Mouse (Mus musculus) neural tube, embryonic 15.5 days (tissue): Measurements from ENCODE around the gene Vcp. TPM values are rescaled to one million over a fixed set of nuclear protein-coding genes. Genes with fewer than 3 reads are reported as not detected.
A peak's percentile ranks its signal among the peaks of the same experiment; 100 is the strongest.
"Not testable (repeated sequence)": the region's sequence is repeated elsewhere in the genome, so short reads cannot be mapped to it uniquely, and the experiment has no call there.

ENCODE experiments used
- ATAC-seq: fragments of 200-750 bp; cut with Nextera tagmentation; 2 replicates; pipeline ENCODE4 v1.8.0; 2017; ENCODE audit warnings: mild to moderate bottlenecking, moderate TSS enrichment, moderate library complexity; ENCODE audit not compliant: low FRiP score
- H3K27ac ChIP-seq: fragments of 300-500 bp; sonication (generic); replicated peaks from 2 replicates; pipeline ENCODE4 v1.5.1; 2015; ENCODE audit warnings: mild to moderate bottlenecking, inconsistent platforms
- H3K27me3 ChIP-seq: fragments of 300-500 bp; sonication (generic); replicated peaks from 2 replicates; pipeline ENCODE4 v1.6.1; 2015; ENCODE audit warnings: inconsistent platforms
- H3K36me3 ChIP-seq: fragments of 300-500 bp; sonication (generic); 2 replicates; pipeline ENCODE4 v1.6.1; 2015; ENCODE audit warnings: inconsistent platforms
- H3K4me1 ChIP-seq: fragments of 300-500 bp; sonication (generic); 2 replicates; pipeline ENCODE4 v1.6.1; 2015; ENCODE audit warnings: inconsistent platforms
- H3K4me2 ChIP-seq: fragments of 300-500 bp; sonication (generic); 2 replicates; pipeline ENCODE4 v1.6.1; 2015; ENCODE audit warnings: inconsistent platforms, mild to moderate bottlenecking, moderate library complexity
- H3K4me3 ChIP-seq: fragments of 300-500 bp; sonication (generic); replicated peaks from 2 replicates; pipeline ENCODE4 v1.5.1; 2015; ENCODE audit warnings: mild to moderate bottlenecking, inconsistent platforms
- H3K9ac ChIP-seq: fragments of 300-500 bp; sonication (generic); replicated peaks from 2 replicates; pipeline ENCODE4 v1.6.1; 2015; ENCODE audit warnings: mild to moderate bottlenecking, inconsistent platforms
- H3K9me3 ChIP-seq: fragments of 300-500 bp; sonication (generic); replicated peaks from 2 replicates; pipeline ENCODE4 v1.6.1; 2016; ENCODE audit warnings: inconsistent platforms
- WGBS: fragments of 180-500 bp; shearing (Covaris S2); methylation state at CpG from one replicate; pipeline ENCODE4 v1.1.7; 2015; ENCODE audit warnings: mixed read lengths; 5-methylcytosine and 5-hydroxymethylcytosine counted together
- polyA plus RNA-seq: library from polyadenylated mRNA; unstranded; fragments of >200 nt; fragmentation: Nextera tagmentation; extraction: Ambion mirVana; gene quantifications from 2 replicates; pipeline ENCODE4 v1.2.1, GENCODE M21; 2015

The Vcp gene
- polyA plus RNA-seq, 1 experiment from 2014 or later: 477 TPM

- Histone ChIP-seq H3K27ac (no peak overlapping the region), H3K9ac (no peak overlapping the region), H3K4me3 (no peak overlapping the region), H3K9me3 (no peaks in the 10 kb centered on the region), H3K27me3 (no peaks in the 10 kb centered on the region), H3K4me2 (no peak overlapping the region), H3K36me3 (peaks cover 3% of the 10 kb centered on the region; the same call in 1 of the 2 replicates), H3K4me1 (peaks cover 18% of the 10 kb centered on the region)
- WGBS: 81% methylated on average over 12 of the region's 12 CpGs
- no peak for ATAC-seq
Observed at GRCm38 (mm10) chr4:43002756-43003439, 2.6 kb upstream of the Vcp start.

- H3K4me2 ChIP-seq: peak overlapping the region; percentile 53; the same call in 1 of the 2 replicates
- H3K4me1 ChIP-seq: peaks cover 28% of the 10 kb centered on the region
- no peaks in the 10 kb centered on the region for H3K9me3 ChIP-seq
- ATAC-seq: no peak
- no peaks in the 10 kb centered on the region for H3K27me3 ChIP-seq
- no peak overlapping the region for H3K4me3 ChIP-seq
- H3K36me3 ChIP-seq: peaks cover 3% of the 10 kb centered on the region; the same call in 1 of the 2 replicates
- H3K27ac ChIP-seq: peak overlapping the region; percentile 87
- H3K9ac ChIP-seq: no peak overlapping the region
- WGBS: 86% methylated on average over 2 of the region's 2 CpGs
Observed at GRCm38 (mm10) chr4:43001272-43001671, 965 bp upstream of the Vcp start.

- peaks cover 28% of the 10 kb centered on the region for H3K4me1 ChIP-seq
- peak overlapping the region; percentile 97 for H3K4me3 ChIP-seq
- no peaks in the 10 kb centered on the region for H3K9me3 ChIP-seq
- peaks cover 13% of the 10 kb centered on the region for H3K36me3 ChIP-seq
- H3K27me3 ChIP-seq: no peaks in the 10 kb centered on the region
- H3K4me2 ChIP-seq: peak overlapping the region; percentile 79
- WGBS: under 1% methylated on average over 50 of the region's 51 CpGs
- H3K9ac ChIP-seq: peak overlapping the region; percentile 97
- peak; percentile 84 for ATAC-seq
- H3K27ac ChIP-seq: peak overlapping the region; percentile 98
Observed at GRCm38 (mm10) chr4:42999451-43000140, 711 bp downstream of the Vcp start.

GRCm38 (mm10) chr4:42998022-42998421 lies 2.3 kb downstream of the Vcp start:
- Histone ChIP-seq H3K27ac (no peak overlapping the region), H3K27me3 (no peaks in the 10 kb centered on the region), H3K4me3 (peak overlapping the region; percentile 97), H3K9ac (peak overlapping the region; percentile 97; the same call in 1 of the 2 replicates), H3K9me3 (no peaks in the 10 kb centered on the region), H3K4me1 (peaks cover 28% of the 10 kb centered on the region), H3K4me2 (peak overlapping the region; percentile 79), H3K36me3 (peaks cover 29% of the 10 kb centered on the region)
- WGBS: 47% methylated on average over 2 of the region's 2 CpGs
- no peak for ATAC-seq

- H3K27ac ChIP-seq: no peak overlapping the region
- no peaks in the 10 kb centered on the region for H3K9me3 ChIP-seq
- H3K36me3 ChIP-seq: peaks cover 97% of the 10 kb centered on the region
- H3K4me2 ChIP-seq: no peak overlapping the region
- no peaks in the 10 kb centered on the region for H3K27me3 ChIP-seq
- no peak overlapping the region for H3K9ac ChIP-seq
- no peak for ATAC-seq
- no peak overlapping the region for H3K4me3 ChIP-seq
- 87% methylated on average over 1 of the region's 1 CpGs for WGBS
- H3K4me1 ChIP-seq: no peaks in the 10 kb centered on the region
Observed at GRCm38 (mm10) chr4:42988296-42988695, 12.0 kb downstream of the Vcp start.

- 97% methylated on average over 8 of the region's 8 CpGs for WGBS
- not testable (repeated sequence) for ATAC-seq, H3K27ac ChIP-seq, H3K9me3 ChIP-seq, H3K27me3 ChIP-seq, H3K9ac ChIP-seq, H3K4me2 ChIP-seq, H3K4me1 ChIP-seq, H3K4me3 ChIP-seq
- H3K36me3 ChIP-seq: peaks cover 65% of the 10 kb centered on the region
Observed at GRCm38 (mm10) chr4:42980467-42980866, 19.8 kb downstream of the Vcp start.

GRCm38 (mm10) chr4:42978062-42978461 lies 22.2 kb downstream of the Vcp start:
- no peak overlapping the region for H3K9ac ChIP-seq
- H3K4me1 ChIP-seq: no peaks in the 10 kb centered on the region
- no peak for ATAC-seq
- no peaks in the 10 kb centered on the region for H3K27me3 ChIP-seq
- H3K27ac ChIP-seq: no peak overlapping the region
- H3K9me3 ChIP-seq: no peaks in the 10 kb centered on the region
- WGBS: 95% methylated on average over 4 of the region's 4 CpGs
- H3K4me3 ChIP-seq: no peak overlapping the region
- no peak overlapping the region for H3K4me2 ChIP-seq
- H3K36me3 ChIP-seq: peaks cover 44% of the 10 kb centered on the region

- 84% methylated on average over 5 of the region's 5 CpGs for WGBS
- Histone ChIP-seq H3K4me2 (no peak overlapping the region), H3K27ac (no peak overlapping the region), H3K27me3 (no peaks in the 10 kb centered on the region), H3K4me1 (no peaks in the 10 kb centered on the region), H3K36me3 (peaks cover 16% of the 10 kb centered on the region), H3K4me3 (no peak overlapping the region), H3K9me3 (no peaks in the 10 kb centered on the region), H3K9ac (no peak overlapping the region)
- no peak for ATAC-seq
Observed at GRCm38 (mm10) chr4:42973868-42974267, 26.4 kb downstream of the Vcp start.

DNA sequence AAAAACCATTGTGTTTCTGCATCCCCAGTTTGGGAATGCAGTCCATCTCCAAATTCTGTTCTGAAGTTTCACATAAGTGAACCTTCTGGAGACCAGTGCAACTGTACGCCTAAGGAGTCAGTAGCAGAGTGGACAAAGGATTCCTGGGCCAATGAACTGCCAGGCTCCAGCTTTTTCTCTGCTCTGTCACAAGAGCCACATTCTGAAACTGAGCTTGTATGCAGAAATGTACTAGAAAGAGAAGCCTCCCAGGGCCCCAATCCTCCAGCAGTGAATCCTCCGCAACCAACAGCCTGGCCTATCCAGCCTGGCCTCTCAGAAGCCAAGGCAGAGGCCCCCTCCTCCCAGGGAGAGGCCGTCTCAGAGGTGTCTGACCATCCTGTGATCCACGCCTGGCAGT lies 27.4 kb downstream of the Vcp start:
- Histone ChIP-seq H3K36me3 (peaks cover 7% of the 10 kb centered on the region; the same call in 1 of the 2 replicates), H3K27me3 (no peaks in the 10 kb centered on the region), H3K4me3 (no peak overlapping the region), H3K4me2 (no peak overlapping the region), H3K9ac (no peak overlapping the region), H3K9me3 (no peaks in the 10 kb centered on the region), H3K27ac (no peak overlapping the region), H3K4me1 (no peaks in the 10 kb centered on the region)
- no peak for ATAC-seq
- 69% methylated on average over 4 of the region's 4 CpGs for WGBS

GRCm38 (mm10) chr4:42969304-42969703 lies 31.0 kb downstream of the Vcp start, which contains the start of gene 1700022I11Rik:
Gene 1700022I11Rik (plus strand): TSS chr4:42969604.
- peaks cover 8% of the 10 kb centered on the region for H3K4me1 ChIP-seq
- no peaks in the 10 kb centered on the region for H3K36me3 ChIP-seq
- H3K4me2 ChIP-seq: no peak within 1 kb of the TSS
- WGBS: 94% methylated on average over 4 of the region's 4 CpGs
- H3K27ac ChIP-seq: no peak within 1 kb of the TSS
- no peaks in the 10 kb centered on the region for H3K9me3 ChIP-seq
- H3K4me3 ChIP-seq: no peak within 1 kb of the TSS
- no peak within 1 kb of the TSS for H3K9ac ChIP-seq
- H3K27me3 ChIP-seq: no peaks in the 10 kb centered on the region
- ATAC-seq: no peak

GRCm38 (mm10) chr4:42965039-42965719 lies 35.1 kb downstream of the Vcp start:
- ATAC-seq: peak; percentile 79
- H3K9ac ChIP-seq: no peak overlapping the region
- 16% methylated on average over 12 of the region's 12 CpGs for WGBS

More at GRCm38 (mm10) chr4:42965039-42965719, 35.1 kb downstream of the Vcp start:
- H3K27me3 ChIP-seq: no peaks in the 10 kb centered on the region
- no peak overlapping the region for H3K27ac ChIP-seq
- H3K9me3 ChIP-seq: no peaks in the 10 kb centered on the region
- H3K4me1 ChIP-seq: peaks cover 8% of the 10 kb centered on the region
- H3K36me3 ChIP-seq: no peaks in the 10 kb centered on the region
- no peak overlapping the region for H3K4me3 ChIP-seq
- peak overlapping the region; percentile 43 for H3K4me2 ChIP-seq
